Mouse (Mus musculus): ENCODE data around the gene Eras. TPM values are rescaled to one million over a fixed set of nuclear protein-coding genes. Genes with fewer than 3 reads are reported as not detected.

The Eras gene
- polyA plus RNA-seq (2015; fragmentation: Nextera tagmentation; extraction: Ambion mirVana) = not detected in 2 replicates

GRCm38 (mm10) chrX:7928270-7928790, at the start of gene Eras:
Eras (minus strand) TSS chrX:7928607.
- Histone ChIP-seq H3K4me1 (replicated peaks; ENCODE audit: insufficient read depth, low read length) (no peaks in the 10 kb centered on the region), H3K36me3 (ENCODE audit: insufficient read depth, low read length) (no peaks in the 10 kb centered on the region), H3K9ac (ENCODE audit: low read depth, low read length) (no peak within 1 kb of the TSS), H3K27me3 (ENCODE audit: insufficient read depth, low read length) (0 out of 2 replicates have a peak, but pooled peaks cover 3% of the 10 kb centered on the region), H3K27ac (no peak within 1 kb of the TSS), H3K9me3 (replicated peaks; ENCODE audit: low read length) (no peaks in the 10 kb centered on the region), H3K4me2 (ENCODE audit: low read length) (no peak within 1 kb of the TSS), H3K4me3 (replicated peaks; ENCODE audit: low read depth, low read length) (no peak within 1 kb of the TSS)
- TF ChIP-seq CTCF (IDR thresholded peaks at IDR 0.05; ENCODE audit: low read depth) = no peak
- DNase-seq (ENCODE audit: low spot score) = no peak
- 0 out of 2 replicates have a peak, but pooled peaks have one; percentile 46 for ATAC-seq (replicated peaks; ENCODE audit: low FRiP score, low read depth)
- WGBS = 22% methylated on average over 19 of the region's 19 CpGs

- Histone ChIP-seq H3K4me3 (replicated peaks; ENCODE audit: low read depth, low read length) (no peak within 1 kb of the TSS), H3K4me1 (replicated peaks; ENCODE audit: insufficient read depth, low read length) (no peaks in the 10 kb centered on the region), H3K9me3 (replicated peaks; ENCODE audit: low read length) (no peaks in the 10 kb centered on the region), H3K27ac (no peak within 1 kb of the TSS), H3K9ac (ENCODE audit: low read depth, low read length) (no peak within 1 kb of the TSS), H3K27me3 (ENCODE audit: insufficient read depth, low read length) (no peaks in the 10 kb centered on the region), H3K4me2 (ENCODE audit: low read length) (no peak within 1 kb of the TSS), H3K36me3 (ENCODE audit: insufficient read depth, low read length) (no peaks in the 10 kb centered on the region)
- no peak for DNase-seq (ENCODE audit: low spot score)
- TF ChIP-seq CTCF (IDR thresholded peaks at IDR 0.05; ENCODE audit: low read depth) = no peak
- no peak for ATAC-seq (replicated peaks; ENCODE audit: low FRiP score, low read depth)
- 90% methylated on average over 10 of the region's 11 CpGs for WGBS
These were observed 49.5 kb upstream of the Eras start, which contains the start of gene Gata1 for GRCm38 (mm10) chrX:7977892-7978291. Gata1 (minus strand) TSS chrX:7978071.

- no peak overlapping the region for H3K4me3 ChIP-seq (replicated peaks; ENCODE audit: low read depth, low read length)
- H3K27me3 ChIP-seq (ENCODE audit: insufficient read depth, low read length) = no peaks in the 10 kb centered on the region
- no peak overlapping the region for H3K9ac ChIP-seq (ENCODE audit: low read depth, low read length)
- H3K4me1 ChIP-seq (replicated peaks; ENCODE audit: insufficient read depth, low read length) = no peaks in the 10 kb centered on the region
- no peak overlapping the region for H3K4me2 ChIP-seq (ENCODE audit: low read length)
- H3K27ac ChIP-seq = no peak overlapping the region
- no peaks in the 10 kb centered on the region for H3K9me3 ChIP-seq (replicated peaks; ENCODE audit: low read length)
- TF ChIP-seq CTCF (IDR thresholded peaks at IDR 0.05; ENCODE audit: low read depth) = no peak
- ATAC-seq (replicated peaks; ENCODE audit: low FRiP score, low read depth) (no peak), DNase-seq (ENCODE audit: low spot score) (no peak)
- no peaks in the 10 kb centered on the region for H3K36me3 ChIP-seq (ENCODE audit: insufficient read depth, low read length)
- WGBS = 81% methylated on average over 4 of the region's 4 CpGs
These were observed 42.9 kb upstream of the Eras start for GRCm38 (mm10) chrX:7971292-7971691.

GRCm38 (mm10) chrX:7968899-7969298, 40.5 kb upstream of the Eras start:
- H3K9me3 ChIP-seq (replicated peaks; ENCODE audit: low read length) = no peaks in the 10 kb centered on the region
- H3K36me3 ChIP-seq (ENCODE audit: insufficient read depth, low read length) = no peaks in the 10 kb centered on the region
- no peak for DNase-seq (ENCODE audit: low spot score)
- 89% methylated on average over 3 of the region's 3 CpGs for WGBS
- no peak overlapping the region for H3K4me3 ChIP-seq (replicated peaks; ENCODE audit: low read depth, low read length)
- no peak for ATAC-seq (replicated peaks; ENCODE audit: low FRiP score, low read depth)
- no peaks in the 10 kb centered on the region for H3K4me1 ChIP-seq (replicated peaks; ENCODE audit: insufficient read depth, low read length)
- no peak overlapping the region for H3K4me2 ChIP-seq (ENCODE audit: low read length)
- no peak overlapping the region for H3K27ac ChIP-seq
- no peak for TF ChIP-seq CTCF (IDR thresholded peaks at IDR 0.05; ENCODE audit: low read depth)
- no peaks in the 10 kb centered on the region for H3K27me3 ChIP-seq (ENCODE audit: insufficient read depth, low read length)
- H3K9ac ChIP-seq (ENCODE audit: low read depth, low read length) = no peak overlapping the region

GRCm38 (mm10) chrX:7968226-7968625, 39.8 kb upstream of the Eras start:
- Histone ChIP-seq H3K4me3 (replicated peaks; ENCODE audit: low read depth, low read length) (no peak overlapping the region), H3K27me3 (ENCODE audit: insufficient read depth, low read length) (no peaks in the 10 kb centered on the region), H3K4me1 (replicated peaks; ENCODE audit: insufficient read depth, low read length) (no peaks in the 10 kb centered on the region), H3K27ac (no peak overlapping the region), H3K36me3 (ENCODE audit: insufficient read depth, low read length) (no peaks in the 10 kb centered on the region), H3K9me3 (replicated peaks; ENCODE audit: low read length) (no peaks in the 10 kb centered on the region), H3K4me2 (ENCODE audit: low read length) (no peak overlapping the region), H3K9ac (ENCODE audit: low read depth, low read length) (no peak overlapping the region)
- 74% methylated on average over 8 of the region's 8 CpGs for WGBS
- no peak for ATAC-seq (replicated peaks; ENCODE audit: low FRiP score, low read depth)
- TF ChIP-seq CTCF (IDR thresholded peaks at IDR 0.05; ENCODE audit: low read depth) = no peak
- no peak for DNase-seq (ENCODE audit: low spot score)

- ATAC-seq (replicated peaks; ENCODE audit: low FRiP score, low read depth) (no peak), DNase-seq (ENCODE audit: low spot score) (no peak)
These were observed 39.3 kb upstream of the Eras start for GRCm38 (mm10) chrX:7967596-7968201.

More at GRCm38 (mm10) chrX:7967596-7968201, 39.3 kb upstream of the Eras start:
- Histone ChIP-seq H3K27me3 (ENCODE audit: insufficient read depth, low read length) (no peaks in the 10 kb centered on the region), H3K27ac (no peak overlapping the region), H3K4me2 (ENCODE audit: low read length) (no peak overlapping the region), H3K4me1 (replicated peaks; ENCODE audit: insufficient read depth, low read length) (no peaks in the 10 kb centered on the region), H3K9ac (ENCODE audit: low read depth, low read length) (no peak overlapping the region), H3K9me3 (replicated peaks; ENCODE audit: low read length) (no peaks in the 10 kb centered on the region), H3K36me3 (ENCODE audit: insufficient read depth, low read length) (no peaks in the 10 kb centered on the region), H3K4me3 (replicated peaks; ENCODE audit: low read depth, low read length) (no peak overlapping the region)
- no peak for TF ChIP-seq CTCF (IDR thresholded peaks at IDR 0.05; ENCODE audit: low read depth)
- WGBS = 79% methylated on average over 7 of the region's 9 CpGs
